Mouse (Mus musculus): ENCODE measurements around the gene Acvrl1. TPM values are rescaled to one million over a fixed set of nuclear protein-coding genes. Genes with fewer than 3 reads are reported as not detected.
A peak's percentile ranks its signal among the peaks of the same experiment; 100 is the strongest.
"Not testable (repeated sequence)": the region's sequence is repeated elsewhere in the genome, so short reads cannot be mapped to it uniquely, and the experiment has no call there.

Acvrl1 gene
- polyA plus RNA-seq, 1 experiment from 2014 or later, result 3.2 TPM

- no peak overlapping the region for H3K27ac ChIP-seq (ENCODE audit: low read length)
- no peaks in the 10 kb centered on the region for H3K9me3 ChIP-seq (replicated peaks; ENCODE audit: control insufficient read depth, low read length)
- H3K36me3 ChIP-seq (ENCODE audit: control insufficient read depth, insufficient read depth), result no peaks in the 10 kb centered on the region
- H3K4me2 ChIP-seq (ENCODE audit: low read depth, low read length), result no peak overlapping the region
- H3K4me1 ChIP-seq (ENCODE audit: control insufficient read depth, low read depth, low read length), result no peaks in the 10 kb centered on the region
- no peak overlapping the region for H3K4me3 ChIP-seq (ENCODE audit: low read depth, low read length)
- 59% methylated on average over 9 of the region's 9 CpGs for WGBS (ENCODE audit: insufficient replicate concordance)
- H3K9ac ChIP-seq (ENCODE audit: low read depth, low read length), result no peak overlapping the region
- H3K27me3 ChIP-seq (ENCODE audit: control insufficient read depth, insufficient read depth, low read depth, low read length), result peaks cover 3% of the 10 kb centered on the region
- ATAC-seq (ENCODE audit: low read depth), result no peak
These were observed 24.6 kb upstream of the Acvrl1 start for GRCm38 (mm10) chr15:101103605-101104304.

GRCm38 (mm10) chr15:101105496-101105994 is 22.8 kb upstream of the Acvrl1 start:
- no peaks in the 10 kb centered on the region for H3K4me1 ChIP-seq (ENCODE audit: control insufficient read depth, low read depth, low read length)
- H3K27ac ChIP-seq (ENCODE audit: low read length), result no peak overlapping the region
- no peaks in the 10 kb centered on the region for H3K36me3 ChIP-seq (ENCODE audit: control insufficient read depth, insufficient read depth)
- ATAC-seq (ENCODE audit: low read depth), result 0 out of 2 replicates have a peak, but pooled peaks have one; percentile 45
- peak overlapping the region; percentile 22; the same call in 1 of the 2 replicates for H3K4me3 ChIP-seq (ENCODE audit: low read depth, low read length)
- no peaks in the 10 kb centered on the region for H3K27me3 ChIP-seq (ENCODE audit: control insufficient read depth, insufficient read depth, low read depth, low read length)
- 0 out of 2 replicates have a peak overlapping the region, but pooled peaks have one; percentile 27 for H3K4me2 ChIP-seq (ENCODE audit: low read depth, low read length)
- no peaks in the 10 kb centered on the region for H3K9me3 ChIP-seq (replicated peaks; ENCODE audit: control insufficient read depth, low read length)
- WGBS (ENCODE audit: insufficient replicate concordance), result 17% methylated on average over 12 of the region's 12 CpGs
- no peak overlapping the region for H3K9ac ChIP-seq (ENCODE audit: low read depth, low read length)

GRCm38 (mm10) chr15:101106011-101106410 is 22.3 kb upstream of the Acvrl1 start:
- Histone ChIP-seq H3K4me2 (ENCODE audit: low read depth, low read length) (no peak overlapping the region), H3K9ac (ENCODE audit: low read depth, low read length) (no peak overlapping the region), H3K4me3 (ENCODE audit: low read depth, low read length) (no peak overlapping the region), H3K27me3 (ENCODE audit: control insufficient read depth, insufficient read depth, low read depth, low read length) (no peaks in the 10 kb centered on the region), H3K9me3 (replicated peaks; ENCODE audit: control insufficient read depth, low read length) (no peaks in the 10 kb centered on the region), H3K36me3 (ENCODE audit: control insufficient read depth, insufficient read depth) (no peaks in the 10 kb centered on the region), H3K4me1 (ENCODE audit: control insufficient read depth, low read depth, low read length) (no peaks in the 10 kb centered on the region), H3K27ac (ENCODE audit: low read length) (no peak overlapping the region)
- 81% methylated on average over 10 of the region's 10 CpGs for WGBS (ENCODE audit: insufficient replicate concordance)
- ATAC-seq (ENCODE audit: low read depth), result no peak

- H3K9ac ChIP-seq (ENCODE audit: low read depth, low read length), result no peak overlapping the region
- 58% methylated on average over 5 of the region's 5 CpGs for WGBS (ENCODE audit: insufficient replicate concordance)
- H3K36me3 ChIP-seq (ENCODE audit: control insufficient read depth, insufficient read depth), result no peaks in the 10 kb centered on the region
- H3K4me3 ChIP-seq (ENCODE audit: low read depth, low read length), result no peak overlapping the region
- no peak overlapping the region for H3K4me2 ChIP-seq (ENCODE audit: low read depth, low read length)
- no peak for ATAC-seq (ENCODE audit: low read depth)
- H3K27me3 ChIP-seq (ENCODE audit: control insufficient read depth, insufficient read depth, low read depth, low read length), result no peaks in the 10 kb centered on the region
- no peak overlapping the region for H3K27ac ChIP-seq (ENCODE audit: low read length)
- H3K9me3 ChIP-seq (replicated peaks; ENCODE audit: control insufficient read depth, low read length), result no peaks in the 10 kb centered on the region
- H3K4me1 ChIP-seq (ENCODE audit: control insufficient read depth, low read depth, low read length), result no peaks in the 10 kb centered on the region
These were observed 20.2 kb upstream of the Acvrl1 start for GRCm38 (mm10) chr15:101107906-101108671.

- WGBS (ENCODE audit: insufficient replicate concordance), result 16% methylated on average over 8 of the region's 8 CpGs
- no peak overlapping the region for H3K9ac ChIP-seq (ENCODE audit: low read depth, low read length)
- ATAC-seq (ENCODE audit: low read depth), result peak; percentile 80
- H3K36me3 ChIP-seq (ENCODE audit: control insufficient read depth, insufficient read depth), result no peaks in the 10 kb centered on the region
- no peaks in the 10 kb centered on the region for H3K27me3 ChIP-seq (ENCODE audit: control insufficient read depth, insufficient read depth, low read depth, low read length)
- peak overlapping the region; percentile 56 for H3K27ac ChIP-seq (ENCODE audit: low read length)
- H3K9me3 ChIP-seq (replicated peaks; ENCODE audit: control insufficient read depth, low read length), result no peaks in the 10 kb centered on the region
- H3K4me3 ChIP-seq (ENCODE audit: low read depth, low read length), result no peak overlapping the region
- peak overlapping the region; percentile 7; the same call in 1 of the 2 replicates for H3K4me2 ChIP-seq (ENCODE audit: low read depth, low read length)
- H3K4me1 ChIP-seq (ENCODE audit: control insufficient read depth, low read depth, low read length), result no peaks in the 10 kb centered on the region; the same call in 1 of the 2 replicates
These were observed 15.1 kb upstream of the Acvrl1 start for GRCm38 (mm10) chr15:101113176-101113575.

GRCm38 (mm10) chr15:101113778-101114177 is 14.5 kb upstream of the Acvrl1 start:
- H3K4me2 ChIP-seq (ENCODE audit: low read depth, low read length); H3K4me3 ChIP-seq (ENCODE audit: low read depth, low read length); H3K36me3 ChIP-seq (ENCODE audit: control insufficient read depth, insufficient read depth); H3K27me3 ChIP-seq (ENCODE audit: control insufficient read depth, insufficient read depth, low read depth, low read length); H3K9ac ChIP-seq (ENCODE audit: low read depth, low read length); ATAC-seq (ENCODE audit: low read depth); H3K9me3 ChIP-seq (replicated peaks; ENCODE audit: control insufficient read depth, low read length); H3K4me1 ChIP-seq (ENCODE audit: control insufficient read depth, low read depth, low read length): not testable (repeated sequence)
- 70% methylated on average over 2 of the region's 2 CpGs for WGBS (ENCODE audit: insufficient replicate concordance)
- H3K27ac ChIP-seq (ENCODE audit: low read length), result peak overlapping the region; percentile 56

- H3K4me1 ChIP-seq (ENCODE audit: control insufficient read depth, low read depth, low read length), result no peaks in the 10 kb centered on the region; the same call in 1 of the 2 replicates
- no peak for ATAC-seq (ENCODE audit: low read depth)
- 53% methylated on average over 5 of the region's 5 CpGs for WGBS (ENCODE audit: insufficient replicate concordance)
- H3K4me3 ChIP-seq (ENCODE audit: low read depth, low read length), result no peak within 1 kb of the TSS
- no peaks in the 10 kb centered on the region for H3K27me3 ChIP-seq (ENCODE audit: control insufficient read depth, insufficient read depth, low read depth, low read length)
- H3K27ac ChIP-seq (ENCODE audit: low read length), result no peak within 1 kb of the TSS
- H3K9me3 ChIP-seq (replicated peaks; ENCODE audit: control insufficient read depth, low read length), result no peaks in the 10 kb centered on the region
- no peak within 1 kb of the TSS for H3K9ac ChIP-seq (ENCODE audit: low read depth, low read length)
- no peak within 1 kb of the TSS for H3K4me2 ChIP-seq (ENCODE audit: low read depth, low read length)
- no peaks in the 10 kb centered on the region for H3K36me3 ChIP-seq (ENCODE audit: control insufficient read depth, insufficient read depth)
These were observed 12.7 kb upstream of the Acvrl1 start, which contains the start of gene Ankrd33 for GRCm38 (mm10) chr15:101115511-101116110. Ankrd33 (plus strand) TSS chr15:101115755.

- 52% methylated on average over 14 of the region's 14 CpGs for WGBS (ENCODE audit: insufficient replicate concordance)
- Histone ChIP-seq H3K4me3 (ENCODE audit: low read depth, low read length) (no peak overlapping the region), H3K27ac (ENCODE audit: low read length) (no peak overlapping the region), H3K4me2 (ENCODE audit: low read depth, low read length) (no peak overlapping the region), H3K27me3 (ENCODE audit: control insufficient read depth, insufficient read depth, low read depth, low read length) (no peaks in the 10 kb centered on the region), H3K36me3 (ENCODE audit: control insufficient read depth, insufficient read depth) (no peaks in the 10 kb centered on the region), H3K4me1 (ENCODE audit: control insufficient read depth, low read depth, low read length) (no peaks in the 10 kb centered on the region; the same call in 1 of the 2 replicates), H3K9ac (ENCODE audit: low read depth, low read length) (no peak overlapping the region), H3K9me3 (replicated peaks; ENCODE audit: control insufficient read depth, low read length) (no peaks in the 10 kb centered on the region)
- no peak for ATAC-seq (ENCODE audit: low read depth)
These were observed 9.8 kb upstream of the Acvrl1 start for GRCm38 (mm10) chr15:101118399-101119125.

Data from liver, embryonic 16.5 days (tissue).